Mouse (Mus musculus) embryonic facial prominence, embryonic 13.5 days (tissue): ENCODE data around the gene Zfp622. TPM values are rescaled to one million over a fixed set of nuclear protein-coding genes. Genes with fewer than 3 reads are reported as not detected.

Experiments used
- ATAC-seq: fragments of 200-750 bp; cut with Nextera tagmentation; 2 replicates; pipeline ENCODE4 v1.8.0; 2017; ENCODE audit warnings: low read depth; ENCODE audit not compliant: insufficient number of reproducible peaks, insufficient read depth, low FRiP score, low TSS enrichment
- H3K27ac ChIP-seq: fragments of 300-500 bp; sonication (generic); 2 replicates; pipeline ENCODE4 v1.5.1; 2015; ENCODE audit warnings: moderate library complexity, mild to moderate bottlenecking, inconsistent platforms
- H3K27me3 ChIP-seq: fragments of 300-500 bp; sonication (generic); 2 replicates; pipeline ENCODE4 v1.6.1; 2015; ENCODE audit warnings: mild to moderate bottlenecking, inconsistent platforms
- H3K36me3 ChIP-seq: fragments of 300-500 bp; sonication (generic); 2 replicates; pipeline ENCODE4 v1.6.1; 2015; ENCODE audit warnings: mild to moderate bottlenecking, inconsistent platforms
- H3K4me1 ChIP-seq: fragments of 300-500 bp; sonication (generic); 2 replicates; pipeline ENCODE4 v1.6.1; 2015; ENCODE audit warnings: inconsistent platforms
- H3K4me2 ChIP-seq: fragments of 300-500 bp; sonication (generic); 2 replicates; pipeline ENCODE4 v1.6.1; 2015; ENCODE audit warnings: moderate library complexity, mild to moderate bottlenecking, inconsistent platforms
- H3K4me3 ChIP-seq: fragments of 300-500 bp; sonication (generic); 2 replicates; pipeline ENCODE4 v1.5.1; 2015; ENCODE audit warnings: mild to moderate bottlenecking, inconsistent platforms
- H3K9ac ChIP-seq: fragments of 300-500 bp; sonication (generic); 2 replicates; pipeline ENCODE4 v1.6.1; 2015; ENCODE audit warnings: mild to moderate bottlenecking, inconsistent platforms
- H3K9me3 ChIP-seq: fragments of 300-500 bp; sonication (generic); 2 replicates; pipeline ENCODE4 v1.6.1; 2016; ENCODE audit warnings: inconsistent platforms
- WGBS: fragments of 180-500 bp; shearing (Covaris S2); methylation state at CpG from one replicate; pipeline ENCODE4 v1.1.7; 2015; ENCODE audit warnings: mixed read lengths; 5-methylcytosine and 5-hydroxymethylcytosine counted together
- polyA plus RNA-seq: library from polyadenylated mRNA; unstranded; fragments of >200 nt; fragmentation: Nextera tagmentation; extraction: Ambion mirVana; gene quantifications from 2 replicates; pipeline ENCODE4 v1.2.1, GENCODE M21; 2015

Gene Zfp622
- polyA plus RNA-seq, 1 experiment from 2014 or later = 34.6 TPM

DNA sequence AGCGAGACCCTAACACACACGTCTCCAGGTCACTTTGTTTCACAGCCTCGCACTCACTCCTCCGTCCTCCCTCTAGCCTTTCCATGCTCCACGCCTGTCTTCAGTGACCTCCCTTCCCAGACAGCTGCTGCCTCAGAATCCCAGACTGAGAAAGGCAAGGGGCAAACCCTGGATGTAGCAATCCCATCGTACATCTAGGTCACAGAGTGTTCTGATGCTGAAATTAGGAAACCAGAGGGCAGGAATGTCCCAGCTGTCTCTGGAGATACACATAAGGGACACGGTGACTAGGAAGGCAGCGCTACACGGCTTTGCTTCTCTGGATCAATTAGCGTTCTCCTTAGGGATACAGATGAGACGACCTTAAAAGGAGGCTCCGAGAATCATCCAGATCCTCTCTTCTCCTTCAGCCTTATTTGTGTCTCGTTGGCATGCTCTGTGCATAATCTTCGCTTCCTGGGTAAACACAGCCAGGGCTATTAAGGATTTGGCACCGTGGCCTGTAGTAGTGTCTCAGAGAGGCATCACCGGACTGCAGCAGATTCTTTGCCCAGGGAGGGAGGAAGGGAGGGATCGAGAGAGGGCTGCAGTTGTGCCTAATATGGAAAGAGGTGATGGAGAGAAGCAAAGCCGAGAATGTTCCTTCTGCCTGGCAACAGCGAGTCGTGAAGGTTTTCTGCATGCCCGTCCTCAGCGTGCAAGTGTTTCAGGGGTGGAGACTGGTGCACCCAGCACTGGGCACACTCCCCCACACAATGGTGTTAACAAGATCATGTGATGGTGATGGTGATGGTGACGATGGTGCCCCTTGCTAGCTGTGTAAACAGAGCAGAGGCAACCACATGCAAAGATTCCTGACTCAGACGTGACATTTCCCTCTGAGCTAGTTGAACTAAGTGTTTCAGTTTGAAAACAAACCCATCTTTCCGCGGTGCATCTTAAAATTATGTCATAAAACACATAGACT lies 35.6 kb upstream of the Zfp622 start:
- Histone ChIP-seq H3K36me3 (no peaks in the 10 kb centered on the region), H3K4me3 (no peak overlapping the region), H3K9ac (no peak overlapping the region), H3K9me3 (no peaks in the 10 kb centered on the region), H3K27ac (no peak overlapping the region), H3K4me2 (no peak overlapping the region), H3K4me1 (no peaks in the 10 kb centered on the region), H3K27me3 (no peaks in the 10 kb centered on the region)
- 82% methylated on average over 26 of the region's 26 CpGs for WGBS
- no peak for ATAC-seq

DNA sequence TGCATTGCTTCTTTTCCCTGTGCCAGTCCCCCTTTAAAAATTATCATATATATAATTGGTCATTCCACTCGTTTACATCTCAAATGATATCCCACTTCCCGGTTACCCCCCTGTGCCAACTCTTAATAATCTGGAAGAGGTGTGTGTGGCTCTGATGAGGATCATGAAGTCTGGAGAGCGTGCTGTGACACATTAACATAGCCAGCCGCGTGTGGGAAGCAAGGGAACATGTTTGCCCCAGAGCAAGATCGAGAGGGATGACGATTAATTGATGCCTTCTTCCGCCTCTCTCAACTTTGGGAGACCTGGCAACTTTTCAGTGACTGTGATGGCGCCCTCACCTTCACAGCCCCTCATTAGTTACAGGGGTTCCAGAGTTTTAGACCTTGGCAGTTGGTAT lies 34.5 kb upstream of the Zfp622 start:
- no peak overlapping the region for H3K4me2 ChIP-seq
- WGBS = 70% methylated on average over 9 of the region's 9 CpGs
- H3K36me3 ChIP-seq = no peaks in the 10 kb centered on the region
- no peaks in the 10 kb centered on the region for H3K9me3 ChIP-seq
- ATAC-seq = no peak
- H3K4me3 ChIP-seq = no peak overlapping the region
- H3K27ac ChIP-seq = no peak overlapping the region
- no peak overlapping the region for H3K9ac ChIP-seq
- H3K27me3 ChIP-seq = no peaks in the 10 kb centered on the region
- H3K4me1 ChIP-seq = no peaks in the 10 kb centered on the region

- no peaks in the 10 kb centered on the region for H3K36me3 ChIP-seq
- H3K9me3 ChIP-seq = no peaks in the 10 kb centered on the region
- WGBS = 86% methylated on average over 5 of the region's 5 CpGs
These were observed 33.6 kb upstream of the Zfp622 start for GRCm38 (mm10) chr15:25950584-25950983.

DNA sequence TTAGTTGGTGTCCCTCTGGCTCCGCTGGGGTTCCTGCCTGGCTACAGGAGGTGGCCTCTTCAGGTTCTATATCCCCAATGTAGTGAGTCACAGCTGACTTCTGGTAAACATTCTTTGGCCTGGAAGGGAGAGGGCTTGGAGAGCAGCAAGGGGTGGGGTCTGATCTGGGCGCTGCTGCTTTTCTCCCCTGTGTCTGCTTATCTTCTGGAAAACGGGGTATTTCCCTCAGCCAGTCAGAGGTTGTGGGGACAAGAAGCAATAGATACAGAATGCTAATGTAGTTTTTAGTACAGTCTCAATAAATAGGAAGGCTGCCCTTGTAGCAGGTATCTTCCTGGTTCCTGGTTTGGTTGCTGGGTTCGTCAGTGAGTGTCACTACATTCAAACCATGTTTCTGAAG lies 33.1 kb upstream of the Zfp622 start:
- Histone ChIP-seq H3K4me1 (no peaks in the 10 kb centered on the region), H3K4me3 (no peak overlapping the region), H3K9ac (no peak overlapping the region), H3K9me3 (no peaks in the 10 kb centered on the region), H3K27me3 (no peaks in the 10 kb centered on the region), H3K36me3 (no peaks in the 10 kb centered on the region), H3K4me2 (no peak overlapping the region), H3K27ac (no peak overlapping the region)
- no peak for ATAC-seq
- 86% methylated on average over 4 of the region's 4 CpGs for WGBS

More at GRCm38 (mm10) chr15:25950584-25950983, 33.6 kb upstream of the Zfp622 start:
- no peak for ATAC-seq
- Histone ChIP-seq H3K4me1 (no peaks in the 10 kb centered on the region), H3K4me2 (no peak overlapping the region), H3K9ac (no peak overlapping the region), H3K4me3 (no peak overlapping the region), H3K27ac (no peak overlapping the region), H3K27me3 (no peaks in the 10 kb centered on the region)

GRCm38 (mm10) chr15:25956001-25956400 lies 28.2 kb upstream of the Zfp622 start:
- Histone ChIP-seq H3K4me3 (no peak overlapping the region), H3K27ac (no peak overlapping the region), H3K4me1 (0 out of 2 replicates have a peak, but pooled peaks cover 3% of the 10 kb centered on the region), H3K9me3 (no peaks in the 10 kb centered on the region), H3K27me3 (no peaks in the 10 kb centered on the region), H3K36me3 (no peaks in the 10 kb centered on the region), H3K4me2 (no peak overlapping the region), H3K9ac (no peak overlapping the region)
- WGBS = 65% methylated on average over 5 of the region's 5 CpGs
- no peak for ATAC-seq

DNA sequence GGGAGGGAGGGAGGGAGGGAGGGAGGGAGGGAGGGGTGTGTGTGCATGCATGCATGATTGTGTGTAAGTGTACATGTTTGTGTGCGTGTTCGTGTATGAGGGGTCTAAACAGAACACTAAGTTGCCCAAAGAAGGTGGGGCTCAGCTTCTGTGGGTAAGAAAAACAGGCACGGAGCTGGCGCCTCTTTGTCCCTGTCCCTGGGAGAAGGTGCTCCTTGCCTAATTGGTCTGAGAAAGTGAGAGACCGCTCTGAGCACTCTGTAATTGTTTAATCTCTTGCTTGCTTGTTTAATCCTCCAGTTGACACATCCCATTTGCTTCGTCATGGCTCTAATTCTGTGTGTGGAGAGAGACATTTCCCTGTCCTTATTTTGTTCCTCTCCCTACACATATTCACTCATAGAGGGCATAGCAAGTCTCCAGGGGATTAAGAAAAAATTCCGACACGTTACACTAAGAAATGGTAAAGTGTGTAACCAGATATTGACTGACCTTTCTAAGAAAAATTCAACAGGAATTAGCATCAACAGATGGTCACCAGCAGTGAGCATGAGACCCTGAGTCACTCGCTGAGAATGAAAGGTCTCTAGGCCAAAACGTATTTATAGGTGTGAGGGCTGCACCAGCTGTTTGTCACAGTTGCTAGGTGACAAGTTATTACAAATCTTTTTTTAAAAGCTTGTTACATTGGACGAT lies 27.6 kb upstream of the Zfp622 start:
- no peak overlapping the region for H3K27ac ChIP-seq
- H3K4me3 ChIP-seq = no peak overlapping the region
- H3K27me3 ChIP-seq = no peaks in the 10 kb centered on the region
- H3K9me3 ChIP-seq = no peaks in the 10 kb centered on the region
- no peak overlapping the region for H3K9ac ChIP-seq
- H3K4me2 ChIP-seq = no peak overlapping the region
- ATAC-seq = no peak
- 53% methylated on average over 11 of the region's 11 CpGs for WGBS
- H3K4me1 ChIP-seq = 0 out of 2 replicates have a peak, but pooled peaks cover 3% of the 10 kb centered on the region
- no peaks in the 10 kb centered on the region for H3K36me3 ChIP-seq

GRCm38 (mm10) chr15:25957651-25958050 lies 26.5 kb upstream of the Zfp622 start:
- H3K4me3 ChIP-seq = no peak overlapping the region
- H3K27me3 ChIP-seq = no peaks in the 10 kb centered on the region
- 0 out of 2 replicates have a peak, but pooled peaks cover 3% of the 10 kb centered on the region for H3K4me1 ChIP-seq
- no peaks in the 10 kb centered on the region for H3K36me3 ChIP-seq
- no peak overlapping the region for H3K4me2 ChIP-seq
- H3K9ac ChIP-seq = no peak overlapping the region
- 75% methylated on average over 10 of the region's 10 CpGs for WGBS
- H3K9me3 ChIP-seq = no peaks in the 10 kb centered on the region
- no peak overlapping the region for H3K27ac ChIP-seq
- no peak for ATAC-seq

DNA sequence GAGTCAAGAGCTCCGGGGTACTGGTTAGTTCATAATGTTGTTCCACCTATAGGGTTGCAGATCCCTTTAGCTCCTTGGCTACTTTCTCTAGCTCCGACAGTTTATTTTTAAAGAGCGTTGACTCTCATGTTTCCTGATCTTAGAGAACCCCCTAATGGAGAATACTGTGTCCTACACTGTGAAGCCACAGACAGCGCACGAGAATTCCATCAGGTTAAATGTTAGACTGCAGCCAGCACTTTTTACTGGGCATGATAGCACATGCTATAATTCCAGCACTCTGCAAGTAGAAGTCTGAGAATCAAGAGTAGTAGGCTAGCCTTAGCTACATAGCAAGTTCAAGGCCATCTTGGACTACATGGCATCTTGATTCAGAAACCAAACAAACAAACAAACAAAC lies 24.8 kb upstream of the Zfp622 start:
- no peak overlapping the region for H3K4me3 ChIP-seq

GRCm38 (mm10) chr15:25960231-25960630 lies 23.9 kb upstream of the Zfp622 start:
- Histone ChIP-seq H3K9ac (no peak overlapping the region), H3K4me3 (no peak overlapping the region), H3K27me3 (no peaks in the 10 kb centered on the region), H3K36me3 (no peaks in the 10 kb centered on the region), H3K4me1 (0 out of 2 replicates have a peak, but pooled peaks cover 3% of the 10 kb centered on the region), H3K27ac (no peak overlapping the region), H3K9me3 (no peaks in the 10 kb centered on the region), H3K4me2 (no peak overlapping the region)
- 84% methylated on average over 5 of the region's 5 CpGs for WGBS
- ATAC-seq = no peak

More for the DNA sequence above, 24.8 kb upstream of the Zfp622 start:
- 0 out of 2 replicates have a peak, but pooled peaks cover 3% of the 10 kb centered on the region for H3K4me1 ChIP-seq
- H3K36me3 ChIP-seq = no peaks in the 10 kb centered on the region
- H3K4me2 ChIP-seq = no peak overlapping the region
- H3K27ac ChIP-seq = no peak overlapping the region
- peak; percentile 82; the same call in 1 of the 2 replicates for ATAC-seq
- no peak overlapping the region for H3K9ac ChIP-seq
- no peaks in the 10 kb centered on the region for H3K9me3 ChIP-seq
- 26% methylated on average over 5 of the region's 5 CpGs for WGBS
- H3K27me3 ChIP-seq = no peaks in the 10 kb centered on the region

DNA sequence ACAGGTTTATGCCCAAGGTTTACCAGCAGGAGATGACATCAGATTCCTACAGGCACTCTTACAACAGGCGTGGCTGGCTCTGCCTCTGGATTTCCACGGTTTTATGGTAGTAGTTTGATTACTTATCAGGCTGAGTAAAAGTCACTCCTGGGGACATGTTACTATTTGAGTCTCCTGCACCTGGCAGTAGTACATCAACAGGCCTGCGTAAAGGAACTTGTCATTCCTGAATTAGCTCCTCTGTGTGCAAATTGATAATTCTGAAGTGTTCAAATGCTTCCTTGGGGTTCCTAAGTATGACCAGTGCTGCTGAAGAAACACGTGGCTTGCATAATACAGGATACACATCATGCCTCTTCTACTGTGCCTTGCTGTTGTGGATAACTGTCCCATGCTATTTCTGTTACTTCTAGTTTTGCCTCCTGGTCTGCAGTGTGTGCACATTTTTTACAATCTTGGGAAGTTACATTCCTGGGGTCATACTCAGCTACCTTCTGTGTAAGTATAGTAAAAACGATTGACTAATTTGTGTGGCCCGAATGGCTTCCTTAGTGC lies 17.9 kb upstream of the Zfp622 start:
- Histone ChIP-seq H3K27ac (no peak overlapping the region), H3K4me1 (no peaks in the 10 kb centered on the region), H3K9me3 (no peaks in the 10 kb centered on the region), H3K9ac (no peak overlapping the region), H3K27me3 (no peaks in the 10 kb centered on the region), H3K36me3 (no peaks in the 10 kb centered on the region), H3K4me2 (no peak overlapping the region), H3K4me3 (no peak overlapping the region)
- ATAC-seq = no peak
- WGBS = 77% methylated on average over 6 of the region's 6 CpGs

- no peaks in the 10 kb centered on the region for H3K4me1 ChIP-seq
- no peak overlapping the region for H3K4me2 ChIP-seq
- no peak for ATAC-seq
- H3K36me3 ChIP-seq = no peaks in the 10 kb centered on the region
- H3K9ac ChIP-seq = no peak overlapping the region
- H3K4me3 ChIP-seq = no peak overlapping the region
- no peaks in the 10 kb centered on the region for H3K9me3 ChIP-seq
- WGBS = 88% methylated on average over 9 of the region's 9 CpGs
- no peaks in the 10 kb centered on the region for H3K27me3 ChIP-seq
- no peak overlapping the region for H3K27ac ChIP-seq
These were observed 12.6 kb upstream of the Zfp622 start for GRCm38 (mm10) chr15:25971596-25971995.
